Mouse (Mus musculus): Measurements from ENCODE around the gene Ifitm6. TPM values are rescaled to one million over a fixed set of nuclear protein-coding genes. Genes with fewer than 3 reads are reported as not detected.
"Not testable (repeated sequence)": the region's sequence is repeated elsewhere in the genome, so short reads cannot be mapped to it uniquely, and the experiment has no call there.

The Ifitm6 gene
- total and polyA plus RNA-seq, 3 experiments, result 0.36 to 5.1 (median 1.0) TPM

DNA sequence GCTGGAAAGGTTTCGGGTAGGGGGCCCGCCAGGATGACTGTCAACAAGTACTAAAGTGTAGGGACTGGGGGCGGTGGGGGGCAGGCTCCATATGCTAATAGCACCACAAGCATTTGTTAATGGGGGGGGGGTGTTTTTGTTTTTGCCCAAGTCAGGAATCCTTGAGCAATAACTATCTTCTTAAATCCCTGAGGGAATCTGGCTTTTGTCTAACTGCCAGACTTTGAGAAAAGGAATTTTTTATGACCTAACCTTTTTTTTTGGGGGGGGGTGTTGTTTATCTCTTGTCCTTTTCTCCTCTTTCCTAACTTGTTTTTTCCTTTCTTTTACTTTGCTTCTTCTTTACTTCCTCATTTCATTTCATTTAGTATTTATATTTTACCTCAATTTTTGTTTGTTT, 42.3 kb downstream of the Ifitm6 start:
- WGBS, result 43% methylated on average over 3 of the region's 3 CpGs
- intact Hi-C loops (cut with DNase I), result no loop called here

GRCm38 (mm10) chr7:140974940-140975339, 42.8 kb downstream of the Ifitm6 start:
- Histone ChIP-seq H3K4me1 (ENCODE audit: control insufficient read depth, insufficient read depth, low read length) (peaks cover 7% of the 10 kb centered on the region), H3K27me3 (ENCODE audit: control insufficient read depth, insufficient read depth, low read length) (no peaks in the 10 kb centered on the region), H3K79me2 (replicated peaks; ENCODE audit: control insufficient read depth, insufficient read depth, low read length) (no peaks in the 10 kb centered on the region), H3K27ac (peak overlapping the region; percentile 6), H3K36me3 (ENCODE audit: control insufficient read depth, insufficient read depth, low read length) (no peaks in the 10 kb centered on the region), H3K4me3 (no peak overlapping the region), H3K9ac (ENCODE audit: low read depth, low read length) (no peak overlapping the region)
- WGBS, result 13% methylated on average over 9 of the region's 9 CpGs
- intact Hi-C loops (cut with DNase I), result loop anchor here (5.0 kb wide), 1 partner anchor 32 kb away; no protein-coding TSS in a partner anchor
- DNase-seq, result peak in 1 of 2 experiments; percentile 24
- TF ChIP-seq CTCF (IDR thresholded peaks at IDR 0.05), result no peak
- TF ChIP-seq POLR2A (IDR thresholded peaks at IDR 0.05; ENCODE audit: insufficient read depth, low read depth, low read length), result no peak
- TF ChIP-seq EP300 (IDR thresholded peaks at IDR 0.05; ENCODE audit: insufficient read depth, low read depth, low read length), result no peak

More for the DNA sequence above, 42.3 kb downstream of the Ifitm6 start:
- no peaks in the 10 kb centered on the region for H3K79me2 ChIP-seq (replicated peaks; ENCODE audit: control insufficient read depth, insufficient read depth, low read length)
- H3K27me3 ChIP-seq (ENCODE audit: control insufficient read depth, insufficient read depth, low read length), result no peaks in the 10 kb centered on the region
- no peak overlapping the region for H3K9ac ChIP-seq (ENCODE audit: low read depth, low read length)
- no peak for DNase-seq
- no peak overlapping the region for H3K27ac ChIP-seq
- no peak for TF ChIP-seq POLR2A (IDR thresholded peaks at IDR 0.05; ENCODE audit: insufficient read depth, low read depth, low read length)
- no peak for TF ChIP-seq EP300 (IDR thresholded peaks at IDR 0.05; ENCODE audit: insufficient read depth, low read depth, low read length)
- TF ChIP-seq CTCF (IDR thresholded peaks at IDR 0.05), result no peak
- no peaks in the 10 kb centered on the region for H3K36me3 ChIP-seq (ENCODE audit: control insufficient read depth, insufficient read depth, low read length)
- peaks cover 7% of the 10 kb centered on the region for H3K4me1 ChIP-seq (ENCODE audit: control insufficient read depth, insufficient read depth, low read length)
- no peak overlapping the region for H3K4me3 ChIP-seq

DNA sequence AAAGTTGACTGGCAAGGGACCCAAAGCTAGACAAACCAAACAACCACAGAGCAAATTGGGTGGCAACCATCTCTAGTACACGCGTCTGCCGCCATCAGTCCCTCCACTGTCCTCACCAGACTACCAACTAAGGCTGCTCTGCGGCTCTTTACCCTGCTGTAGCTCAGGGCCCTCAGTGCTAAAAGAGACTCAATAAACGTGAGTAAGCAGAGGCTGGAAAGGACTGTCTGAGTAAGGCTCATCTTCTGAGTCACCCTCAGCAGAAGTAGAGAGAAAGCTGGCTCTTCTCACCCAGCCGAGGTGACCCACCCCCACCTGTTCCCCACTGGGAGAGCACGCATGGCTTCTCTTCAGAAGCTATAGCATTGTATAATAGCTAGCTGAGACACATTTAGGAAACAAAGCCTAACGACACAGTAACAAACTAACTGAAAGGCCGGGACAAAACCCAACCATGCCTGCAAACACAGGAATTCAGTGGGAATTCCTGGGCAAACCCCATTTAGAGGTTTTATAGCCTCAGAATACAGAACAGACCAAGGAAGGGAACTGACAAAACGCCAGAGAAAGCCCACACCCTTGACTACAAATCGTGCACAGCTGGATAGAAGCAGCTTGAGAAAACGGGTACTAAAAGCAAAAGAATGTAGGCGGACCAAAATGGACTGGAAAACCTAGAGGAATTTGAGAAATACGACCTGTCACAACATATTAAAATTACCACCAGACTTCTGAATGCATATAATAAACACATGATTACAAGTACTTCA, 44.1 kb downstream of the Ifitm6 start:
- DNase-seq, result no peak
- Histone ChIP-seq H3K27me3 (ENCODE audit: control insufficient read depth, insufficient read depth, low read length) (no peaks in the 10 kb centered on the region), H3K27ac (no peak overlapping the region), H3K79me2 (replicated peaks; ENCODE audit: control insufficient read depth, insufficient read depth, low read length) (no peaks in the 10 kb centered on the region), H3K4me3 (no peak overlapping the region), H3K36me3 (ENCODE audit: control insufficient read depth, insufficient read depth, low read length) (no peaks in the 10 kb centered on the region), H3K4me1 (ENCODE audit: control insufficient read depth, insufficient read depth, low read length) (peaks cover 7% of the 10 kb centered on the region), H3K9ac (ENCODE audit: low read depth, low read length) (no peak overlapping the region)
- intact Hi-C loops (cut with DNase I), result loop anchor here (5.0 kb wide), 1 partner anchor 34 kb away; no protein-coding TSS in a partner anchor
- TF ChIP-seq CTCF (IDR thresholded peaks at IDR 0.05) (no peak), POLR2A (IDR thresholded peaks at IDR 0.05; ENCODE audit: insufficient read depth, low read depth, low read length) (no peak), EP300 (IDR thresholded peaks at IDR 0.05; ENCODE audit: insufficient read depth, low read depth, low read length) (no peak)
- WGBS, result 68% methylated on average over 14 of the region's 14 CpGs

DNA sequence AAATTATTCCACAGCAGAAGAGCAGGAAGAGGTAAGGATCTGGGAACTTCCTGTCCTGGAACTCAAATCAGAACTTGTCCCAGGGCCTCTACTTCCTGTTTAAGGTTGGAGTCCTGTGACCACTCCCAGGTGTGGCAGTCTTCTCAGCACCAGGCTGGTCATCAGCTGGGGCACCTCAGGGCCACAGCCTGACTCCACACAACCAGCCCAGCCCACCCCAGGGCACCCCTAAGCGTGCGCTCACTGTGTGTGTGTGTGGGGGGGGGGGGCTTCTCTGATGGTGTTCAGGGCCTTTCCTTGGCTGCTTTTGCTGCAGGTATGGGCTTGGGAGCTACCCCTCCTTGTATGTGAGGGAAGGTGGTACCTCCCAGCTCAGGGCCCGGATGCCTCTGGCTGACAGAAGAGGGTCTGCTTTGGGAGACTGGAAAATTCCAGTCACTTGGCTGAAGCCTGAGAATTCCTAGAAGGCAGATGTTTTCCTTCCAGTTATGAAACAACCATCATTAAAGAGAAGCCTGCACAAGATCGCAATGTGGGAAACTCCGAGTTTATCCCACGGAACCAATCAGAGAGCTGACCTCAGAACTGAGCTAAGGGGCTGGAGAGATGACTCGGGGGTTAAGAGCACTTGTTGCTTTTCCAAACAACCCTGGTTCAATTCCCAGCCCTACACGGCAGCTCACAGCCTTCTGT, 46.1 kb downstream of the Ifitm6 start:
- 40% methylated on average over 8 of the region's 8 CpGs for WGBS
- no peaks in the 10 kb centered on the region for H3K79me2 ChIP-seq (replicated peaks; ENCODE audit: control insufficient read depth, insufficient read depth, low read length)
- H3K9ac ChIP-seq (ENCODE audit: low read depth, low read length), result peak overlapping the region; percentile 18; the same call in 1 of the 2 replicates
- H3K4me3 ChIP-seq, result no peak overlapping the region
- no peak for TF ChIP-seq POLR2A (IDR thresholded peaks at IDR 0.05; ENCODE audit: insufficient read depth, low read depth, low read length)
- TF ChIP-seq EP300 (IDR thresholded peaks at IDR 0.05; ENCODE audit: insufficient read depth, low read depth, low read length), result 0 out of 2 replicates have a peak, but pooled peaks have one; percentile 28
- peaks cover 7% of the 10 kb centered on the region for H3K4me1 ChIP-seq (ENCODE audit: control insufficient read depth, insufficient read depth, low read length)
- intact Hi-C loops (cut with DNase I), result loop anchor here (2.0 to 5.0 kb wide), 2 partner anchors 31 to 36 kb away; partner anchors contain the start of gene Pgghg
- H3K27ac ChIP-seq, result peak overlapping the region; percentile 76
- DNase-seq, result peak; percentile 52 to 63
- no peaks in the 10 kb centered on the region for H3K36me3 ChIP-seq (ENCODE audit: control insufficient read depth, insufficient read depth, low read length)
- H3K27me3 ChIP-seq (ENCODE audit: control insufficient read depth, insufficient read depth, low read length), result no peaks in the 10 kb centered on the region

GRCm38 (mm10) chr7:140970931-140971330, 46.8 kb downstream of the Ifitm6 start:
- Histone ChIP-seq H3K9ac (ENCODE audit: low read depth, low read length) (no peak overlapping the region), H3K79me2 (replicated peaks; ENCODE audit: control insufficient read depth, insufficient read depth, low read length) (no peaks in the 10 kb centered on the region), H3K27me3 (ENCODE audit: control insufficient read depth, insufficient read depth, low read length) (no peaks in the 10 kb centered on the region), H3K36me3 (ENCODE audit: control insufficient read depth, insufficient read depth, low read length) (no peaks in the 10 kb centered on the region), H3K27ac (peak overlapping the region; percentile 76), H3K4me3 (no peak overlapping the region), H3K4me1 (ENCODE audit: control insufficient read depth, insufficient read depth, low read length) (peaks cover 7% of the 10 kb centered on the region)
- no peak for TF ChIP-seq CTCF (IDR thresholded peaks at IDR 0.05)
- no peak for TF ChIP-seq EP300 (IDR thresholded peaks at IDR 0.05; ENCODE audit: insufficient read depth, low read depth, low read length)
- TF ChIP-seq POLR2A (IDR thresholded peaks at IDR 0.05; ENCODE audit: insufficient read depth, low read depth, low read length), result no peak
- WGBS, result 33% methylated on average over 7 of the region's 7 CpGs
- DNase-seq, result peak in 1 of 2 experiments; percentile 32
- intact Hi-C loops (cut with DNase I), result loop anchor here (2.0 to 5.0 kb wide), 2 partner anchors 30 to 36 kb away; partner anchors contain the start of gene Pgghg

DNA sequence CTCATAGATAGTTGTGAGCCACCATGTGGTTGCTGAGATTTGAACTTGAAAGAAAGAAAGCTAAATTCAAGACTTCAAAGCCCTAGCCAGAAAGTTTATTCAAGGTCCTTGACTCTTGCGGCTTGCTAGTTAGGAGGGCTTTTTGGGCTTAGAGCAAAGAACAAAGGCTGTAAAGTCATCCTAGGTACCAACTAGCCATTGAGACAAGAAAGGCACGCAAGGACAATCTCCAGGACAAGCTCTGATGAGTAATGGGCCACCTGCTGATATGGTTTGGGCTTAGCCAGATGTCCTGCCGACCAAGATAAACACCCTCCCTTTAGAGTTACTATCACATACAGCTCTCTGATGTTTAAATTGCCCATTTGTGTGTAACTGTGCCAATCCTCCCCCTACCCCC, 49.0 kb downstream of the Ifitm6 start:
- H3K4me1 ChIP-seq (ENCODE audit: control insufficient read depth, insufficient read depth, low read length); intact Hi-C loops (cut with DNase I); H3K27me3 ChIP-seq (ENCODE audit: control insufficient read depth, insufficient read depth, low read length); H3K27ac ChIP-seq; H3K79me2 ChIP-seq (replicated peaks; ENCODE audit: control insufficient read depth, insufficient read depth, low read length); H3K36me3 ChIP-seq (ENCODE audit: control insufficient read depth, insufficient read depth, low read length); DNase-seq; H3K4me3 ChIP-seq; H3K9ac ChIP-seq (ENCODE audit: low read depth, low read length): not testable (repeated sequence)
- WGBS, result 42% methylated on average over 3 of the region's 3 CpGs

All from heart, adult 2 months (tissue).